Mouse (Mus musculus) C2C12 (cell line): ENCODE data around the gene Sema3b. TPM values are rescaled to one million over a fixed set of nuclear protein-coding genes. Genes with fewer than 3 reads are reported as not detected.

Source experiments
- H3K27me3 ChIP-seq: one replicate; pipeline ENCODE4 v1.6.1; 2011; ENCODE audit not compliant: control insufficient read depth, insufficient read depth, insufficient read length
- H3K36me3 ChIP-seq: one replicate; pipeline ENCODE4 v1.6.1; 2011; ENCODE audit not compliant: control insufficient read depth, insufficient read depth
- H3K4me3 ChIP-seq: one replicate; pipeline ENCODE4 v1.5.1; 2011; ENCODE audit warnings: mild to moderate bottlenecking, control low read depth; ENCODE audit not compliant: poor library complexity, insufficient read depth, severe bottlenecking
- H3K79me2 ChIP-seq: one replicate; pipeline ENCODE4 v1.6.1; 2011; ENCODE audit not compliant: control insufficient read depth, insufficient read depth
- H3K79me3 ChIP-seq: one replicate; pipeline ENCODE4 v1.6.1; 2011; ENCODE audit warnings: low read depth, control low read depth
- H3ac ChIP-seq: one replicate; pipeline ENCODE3; 2011; ENCODE audit warnings: low read depth; ENCODE audit not compliant: control insufficient read depth, insufficient read length
- CEBPB ChIP-seq: IDR thresholded peaks from one replicate; pipeline ENCODE4 v1.6.1; 2011; ENCODE audit warnings: low read depth, mild to moderate bottlenecking, control low read depth, moderate library complexity
- CTCF ChIP-seq: IDR thresholded peaks from one replicate; pipeline ENCODE4 v1.5.1; 2011; ENCODE audit not compliant: control insufficient read depth, insufficient read depth, insufficient read length
- FOSL1 ChIP-seq: IDR thresholded peaks from one replicate; pipeline ENCODE4 v1.8.0; 2011; ENCODE audit warnings: mild to moderate bottlenecking, low read length; ENCODE audit not compliant: poor library complexity, insufficient read depth, severe bottlenecking
- MAX ChIP-seq: IDR thresholded peaks from one replicate; pipeline ENCODE4 v1.6.1; 2011; ENCODE audit warnings: mild to moderate bottlenecking, control low read depth
- MYOD1 ChIP-seq: IDR thresholded peaks from one replicate; pipeline ENCODE4 v1.6.1; 2011; ENCODE audit warnings: low read depth; ENCODE audit not compliant: control insufficient read depth, insufficient read length
- MYOG ChIP-seq: IDR thresholded peaks from one replicate; pipeline ENCODE4 v1.6.1; 2011; ENCODE audit not compliant: control insufficient read depth, insufficient read length; ENCODE audit errors: extremely low read depth
- USF1 ChIP-seq: IDR thresholded peaks from one replicate; pipeline ENCODE4 v1.6.1; 2011; ENCODE audit warnings: low read depth, mild to moderate bottlenecking, control low read depth, moderate library complexity
- polyA plus RNA-seq: library from polyadenylated mRNA; unstranded; fragments of >200 nt; fragmentation: generic; extraction: Trizol; gene quantifications from one replicate; pipeline ENCODE4 v1.2.1, GENCODE M21; 2012; ENCODE audit warnings: missing spikeins

The Sema3b gene
- polyA plus RNA-seq, 1 experiment = 13.7 TPM

- peaks cover 35% of the 10 kb centered on the region for H3K79me2 ChIP-seq
- H3ac ChIP-seq = peak overlapping the region; percentile 82
- peaks cover 21% of the 10 kb centered on the region for H3K79me3 ChIP-seq
- no peaks in the 10 kb centered on the region for H3K27me3 ChIP-seq
- H3K4me3 ChIP-seq = peak overlapping the region; percentile 70
- peaks cover 28% of the 10 kb centered on the region for H3K36me3 ChIP-seq
- TF ChIP-seq MYOG (no peak), USF1 (peak; percentile 62), MAX (peak; percentile 97)
Measured at GRCm38 (mm10) chr9:107587833-107588639, 21.0 kb downstream of the Sema3b start.

- H3K36me3 ChIP-seq = peaks cover 24% of the 10 kb centered on the region
- TF ChIP-seq USF1 = no peak
- TF ChIP-seq MAX = no peak
- TF ChIP-seq CTCF = no peak
- no peak for TF ChIP-seq FOSL1
- TF ChIP-seq MYOD1 = no peak
- no peak for TF ChIP-seq CEBPB
- no peak for TF ChIP-seq MYOG
- peaks cover 21% of the 10 kb centered on the region for H3K79me3 ChIP-seq
- peak within 1 kb of the TSS; percentile 82 for H3ac ChIP-seq
- peak within 1 kb of the TSS; percentile 70 for H3K4me3 ChIP-seq
- H3K79me2 ChIP-seq = peaks cover 35% of the 10 kb centered on the region
- no peaks in the 10 kb centered on the region for H3K27me3 ChIP-seq
Measured at GRCm38 (mm10) chr9:107586974-107587832, 21.8 kb downstream of the Sema3b start, which contains the start of gene Ifrd2. Ifrd2 (plus strand) TSS chr9:107587642.

GRCm38 (mm10) chr9:107586504-107586903 is 22.5 kb downstream of the Sema3b start:
- H3K79me3 ChIP-seq = peaks cover 21% of the 10 kb centered on the region
- H3ac ChIP-seq = no peak overlapping the region
- H3K27me3 ChIP-seq = no peaks in the 10 kb centered on the region
- H3K36me3 ChIP-seq = peaks cover 22% of the 10 kb centered on the region
- no peak overlapping the region for H3K4me3 ChIP-seq
- no peak for TF ChIP-seq USF1
- TF ChIP-seq FOSL1 = no peak
- TF ChIP-seq MYOD1 = no peak
- TF ChIP-seq MYOG = no peak
- TF ChIP-seq MAX = no peak
- TF ChIP-seq CTCF = no peak
- H3K79me2 ChIP-seq = peaks cover 37% of the 10 kb centered on the region

GRCm38 (mm10) chr9:107583174-107583573 is 25.9 kb downstream of the Sema3b start:
- Histone ChIP-seq H3K36me3 (no peaks in the 10 kb centered on the region), H3K79me2 (peaks cover 16% of the 10 kb centered on the region), H3K4me3 (no peak overlapping the region), H3K79me3 (peaks cover 2% of the 10 kb centered on the region), H3ac (no peak overlapping the region), H3K27me3 (no peaks in the 10 kb centered on the region)
- TF ChIP-seq MYOD1 (no peak), CEBPB (no peak), USF1 (no peak), MAX (no peak), CTCF (no peak), MYOG (no peak), FOSL1 (no peak)

- Histone ChIP-seq H3ac (no peak overlapping the region), H3K27me3 (no peaks in the 10 kb centered on the region), H3K79me2 (peaks cover 10% of the 10 kb centered on the region), H3K4me3 (no peak overlapping the region), H3K36me3 (no peaks in the 10 kb centered on the region), H3K79me3 (no peaks in the 10 kb centered on the region)
- TF ChIP-seq USF1 = no peak
- TF ChIP-seq MYOG = no peak
- TF ChIP-seq MAX = no peak
- TF ChIP-seq MYOD1 = no peak
- TF ChIP-seq CTCF = no peak
- no peak for TF ChIP-seq FOSL1
- no peak for TF ChIP-seq CEBPB
Measured at GRCm38 (mm10) chr9:107582509-107583062, 26.4 kb downstream of the Sema3b start.
